Mouse (Mus musculus) testis, adult 2 months (tissue): ENCODE data around the gene Cyp2d10.

ENCODE experiments used
- CTCF ChIP-seq: fragments of 200-500 bp; IDR thresholded peaks from 2 replicates; pipeline ENCODE4 v1.5.1; 2012; ENCODE audit warnings: low read depth, mild to moderate bottlenecking, inconsistent platforms, low read length, moderate library complexity; ENCODE audit not compliant: control insufficient read depth, insufficient read depth, insufficient replicate concordance
- POLR2A ChIP-seq: fragments of 200-500 bp; IDR thresholded peaks from 2 replicates; pipeline ENCODE4 v1.6.1; 2012; ENCODE audit warnings: low read depth, mild to moderate bottlenecking, inconsistent platforms, low read length, moderate library complexity; ENCODE audit not compliant: control insufficient read depth

- TF ChIP-seq CTCF (no peak), POLR2A (no peak)
Measured at GRCm38 (mm10) chr15:82385729-82386128, 21.3 kb downstream of the Cyp2d10 start.
